Mouse (Mus musculus): Measurements from ENCODE around the gene Coq8a. TPM values are rescaled to one million over a fixed set of nuclear protein-coding genes. Genes with fewer than 3 reads are reported as not detected.

Coq8a gene
- total RNA-seq, 4 experiments from 2014 or later, result 923 to 1,131 (median 957) TPM

- DNase-seq (ENCODE audit: low spot score), result no peak
These were observed 23.8 kb downstream of the Coq8a start for GRCm38 (mm10) chr1:180175635-180176034.

GRCm38 (mm10) chr1:180175167-180175566, 24.2 kb downstream of the Coq8a start:
- DNase-seq (ENCODE audit: low spot score), result no peak

- no peak for DNase-seq (ENCODE audit: low spot score)
These were observed 24.7 kb downstream of the Coq8a start for GRCm38 (mm10) chr1:180174718-180175117.

- no peak for DNase-seq (ENCODE audit: low spot score)
These were observed 26.4 kb downstream of the Coq8a start for GRCm38 (mm10) chr1:180173017-180173416.

GRCm38 (mm10) chr1:180172600-180172999, 26.8 kb downstream of the Coq8a start:
- DNase-seq (ENCODE audit: low spot score), result no peak

- DNase-seq (ENCODE audit: low spot score), result no peak
These were observed 27.5 kb downstream of the Coq8a start for GRCm38 (mm10) chr1:180171883-180172282.

- DNase-seq (ENCODE audit: low spot score), result no peak
These were observed 29.3 kb downstream of the Coq8a start for GRCm38 (mm10) chr1:180170071-180170470.

GRCm38 (mm10) chr1:180169161-180169560, 30.2 kb downstream of the Coq8a start:
- no peak for DNase-seq (ENCODE audit: low spot score)

GRCm38 (mm10) chr1:180168294-180168693, 31.1 kb downstream of the Coq8a start:
- DNase-seq (ENCODE audit: low spot score), result no peak

GRCm38 (mm10) chr1:180166533-180166932, 32.9 kb downstream of the Coq8a start:
- no peak for DNase-seq (ENCODE audit: low spot score)

GRCm38 (mm10) chr1:180162986-180163385, 36.4 kb downstream of the Coq8a start:
- no peak for DNase-seq (ENCODE audit: low spot score)

GRCm38 (mm10) chr1:180161566-180162355, 37.6 kb downstream of the Coq8a start:
- no peak for DNase-seq (ENCODE audit: low spot score)

GRCm38 (mm10) chr1:180161160-180161559, 38.2 kb downstream of the Coq8a start:
- no peak for DNase-seq (ENCODE audit: low spot score)

GRCm38 (mm10) chr1:180160545-180160944, 38.9 kb downstream of the Coq8a start:
- no peak for DNase-seq (ENCODE audit: low spot score)

- DNase-seq (ENCODE audit: low spot score), result no peak
These were observed 40.8 kb downstream of the Coq8a start for GRCm38 (mm10) chr1:180158648-180159047.

GRCm38 (mm10) chr1:180151191-180151590, 48.2 kb downstream of the Coq8a start:
- DNase-seq (ENCODE audit: low spot score), result no peak

GRCm38 (mm10) chr1:180148563-180148962, 50.8 kb downstream of the Coq8a start:
- no peak for DNase-seq (ENCODE audit: low spot score)

- DNase-seq (ENCODE audit: low spot score), result peak; percentile 18
These were observed 51.4 kb downstream of the Coq8a start for GRCm38 (mm10) chr1:180148036-180148435.

- DNase-seq (ENCODE audit: low spot score), result no peak
These were observed 58.4 kb downstream of the Coq8a start for GRCm38 (mm10) chr1:180140970-180141369.

- DNase-seq (ENCODE audit: low spot score), result no peak
These were observed 60.2 kb downstream of the Coq8a start for GRCm38 (mm10) chr1:180139158-180139557.

- no peak for DNase-seq (ENCODE audit: low spot score)
These were observed 67.2 kb downstream of the Coq8a start for GRCm38 (mm10) chr1:180132187-180132586.

- DNase-seq (ENCODE audit: low spot score), result no peak
These were observed 68.0 kb downstream of the Coq8a start for GRCm38 (mm10) chr1:180131402-180131801.

GRCm38 (mm10) chr1:180128077-180128792, 71.2 kb downstream of the Coq8a start:
- DNase-seq (ENCODE audit: low spot score), result no peak
